Mouse (Mus musculus) kidney, postnatal 10 days (tissue): ENCODE measurements around the gene Gm3149.
"Not testable (repeated sequence)": the region's sequence is repeated elsewhere in the genome, so short reads cannot be mapped to it uniquely, and the experiment has no call there.

Experiments used
- DNase-seq: peaks from one replicate; pipeline ENCODE4 v3.0.0; 2021; ENCODE audit warnings: mixed read lengths

Gene Gm3149

GRCm38 (mm10) chr14:4316983-4317382, at the start of gene Gm3149:
Gene Gm3149, plus strand, starts transcription at chr14:4317283.
- DNase-seq: not testable (repeated sequence)

DNA sequence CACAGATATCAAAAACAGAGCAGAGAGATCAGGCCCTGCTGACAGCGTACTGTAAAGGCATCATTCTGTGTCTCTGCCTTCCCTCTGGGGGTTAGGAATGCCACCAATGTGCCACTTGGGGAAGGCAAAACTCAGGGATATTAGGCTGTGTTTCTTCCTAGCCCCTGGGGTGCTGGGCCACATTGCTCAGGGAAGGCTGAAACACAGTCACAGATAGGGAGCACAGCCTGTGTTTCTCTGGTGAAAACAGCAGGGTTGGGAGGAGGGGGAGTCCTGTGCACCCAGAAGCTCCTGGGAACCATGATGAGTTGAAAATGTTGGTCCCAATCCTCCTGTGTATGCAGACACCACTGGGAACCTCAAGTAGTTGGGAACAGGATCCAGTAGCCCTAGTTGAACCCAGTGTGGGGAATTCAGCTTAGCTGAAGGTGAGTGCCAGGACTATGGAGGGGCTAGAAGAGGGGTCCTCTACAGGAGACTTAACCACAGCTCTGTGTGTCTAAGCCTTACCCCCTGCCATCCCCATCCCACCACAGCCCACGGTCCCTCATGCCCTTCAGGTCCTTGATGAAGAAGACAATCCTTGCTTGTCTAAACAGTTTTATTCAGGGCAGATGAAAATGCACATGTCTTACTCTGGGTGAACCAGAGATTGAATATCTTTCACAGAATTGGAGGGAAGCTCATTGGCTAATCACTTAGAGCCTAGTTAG, 47.7 kb upstream of the Gm3149 start:
- DNase-seq: not testable (repeated sequence)

- DNase-seq: not testable (repeated sequence)
Measured at GRCm38 (mm10) chr14:4279828-4280227, 37.3 kb upstream of the Gm3149 start.

DNA sequence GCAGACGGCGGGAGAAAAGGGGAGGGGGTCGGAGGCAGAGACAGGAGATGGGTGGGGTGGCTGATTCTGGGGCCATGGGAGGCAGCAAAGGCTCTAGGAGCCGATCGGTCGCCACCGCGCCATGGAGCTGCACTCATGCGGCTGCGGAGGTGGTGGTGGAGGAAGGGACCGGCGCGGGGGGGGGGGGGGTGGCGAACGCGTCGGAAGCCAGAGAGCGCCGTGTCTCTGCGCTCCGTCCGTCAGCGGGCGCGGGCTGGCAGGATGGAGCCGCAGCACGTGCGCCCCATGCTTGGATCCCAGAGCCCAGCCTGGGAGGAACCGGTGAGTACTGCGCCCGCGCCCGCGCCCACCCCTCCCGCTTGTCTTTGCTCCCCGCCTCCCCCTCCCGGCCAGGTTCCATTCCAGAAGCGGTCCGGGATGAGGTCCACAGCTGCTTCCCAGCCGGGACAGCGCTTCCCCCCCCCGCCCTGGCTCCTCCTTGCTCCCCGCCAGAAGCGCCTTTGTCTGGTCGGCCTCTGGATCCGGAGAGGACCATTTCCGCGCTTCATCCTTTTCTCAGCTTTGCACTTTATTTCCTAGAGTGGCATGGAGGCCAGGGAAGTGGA, 17.5 kb downstream of the Gm3149 start, which contains the start of gene 2610042L04Rik:
Gene 2610042L04Rik (plus strand): TSS at position 288 of the 605 bp plus-strand sequence.
- DNase-seq: peak; percentile 4

- peak; percentile 2 for DNase-seq
Measured at GRCm38 (mm10) chr14:4335506-4335905, 18.4 kb downstream of the Gm3149 start.

DNA sequence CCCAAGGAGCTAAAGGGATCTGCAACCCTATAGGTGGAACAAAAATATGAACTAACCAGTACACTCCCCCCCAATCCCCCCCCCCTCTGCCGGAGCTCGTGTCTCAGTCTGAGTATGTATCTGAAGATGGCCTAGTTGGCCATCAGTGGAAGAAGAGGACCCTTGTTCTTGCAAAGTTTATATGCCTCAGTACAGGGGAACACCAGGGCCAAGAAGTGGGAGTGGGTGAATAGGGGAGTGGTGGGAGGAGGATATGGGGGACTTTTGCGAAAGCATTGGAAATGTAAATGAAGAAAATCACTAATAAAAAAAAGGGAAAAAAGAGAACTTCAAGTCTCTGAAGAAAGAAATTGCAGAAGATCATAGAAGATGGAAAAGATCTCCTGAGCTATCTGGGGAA, 51.9 kb downstream of the Gm3149 start:
- DNase-seq: not testable (repeated sequence)

- DNase-seq: peak; percentile 5
Measured at GRCm38 (mm10) chr14:4369691-4370090, 52.6 kb downstream of the Gm3149 start.
